Mouse (Mus musculus): ENCODE measurements around the gene Dvl1. TPM values are rescaled to one million over a fixed set of nuclear protein-coding genes. Genes with fewer than 3 reads are reported as not detected.

Dvl1 gene
- polyA plus RNA-seq, 1 experiment from 2014 or later: 10.6 TPM

DNA sequence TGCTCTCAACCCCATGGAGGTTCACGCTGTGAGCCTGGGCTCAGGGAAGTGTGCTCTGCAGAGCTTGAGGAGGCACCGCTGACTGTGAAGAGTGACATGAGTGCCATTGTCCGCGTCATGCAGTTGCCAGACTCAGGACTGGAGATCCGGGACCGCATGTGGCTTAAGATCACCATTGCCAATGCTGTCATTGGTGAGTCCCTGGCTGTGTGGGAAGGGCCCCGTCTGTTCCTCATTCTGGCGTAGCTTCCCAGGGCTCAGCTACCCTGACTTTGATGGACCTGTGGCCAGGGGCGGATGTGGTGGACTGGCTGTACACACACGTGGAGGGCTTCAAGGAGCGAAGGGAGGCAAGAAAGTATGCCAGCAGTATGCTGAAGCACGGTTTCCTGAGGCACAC, 8.9 kb downstream of the Dvl1 start:
- 92% methylated on average over 12 of the region's 12 CpGs for WGBS
- Histone ChIP-seq H3K4me3 (no peak overlapping the region), H3K4me2 (replicated peaks) (no peak overlapping the region), H3K36me3 (peaks cover 63% of the 10 kb centered on the region), H3K27me3 (no peaks in the 10 kb centered on the region), H3K27ac (replicated peaks) (no peak overlapping the region), H3K4me1 (no peaks in the 10 kb centered on the region), H3K9me3 (no peaks in the 10 kb centered on the region), H3K9ac (replicated peaks) (no peak overlapping the region)
- no peak for ATAC-seq (replicated peaks)

DNA sequence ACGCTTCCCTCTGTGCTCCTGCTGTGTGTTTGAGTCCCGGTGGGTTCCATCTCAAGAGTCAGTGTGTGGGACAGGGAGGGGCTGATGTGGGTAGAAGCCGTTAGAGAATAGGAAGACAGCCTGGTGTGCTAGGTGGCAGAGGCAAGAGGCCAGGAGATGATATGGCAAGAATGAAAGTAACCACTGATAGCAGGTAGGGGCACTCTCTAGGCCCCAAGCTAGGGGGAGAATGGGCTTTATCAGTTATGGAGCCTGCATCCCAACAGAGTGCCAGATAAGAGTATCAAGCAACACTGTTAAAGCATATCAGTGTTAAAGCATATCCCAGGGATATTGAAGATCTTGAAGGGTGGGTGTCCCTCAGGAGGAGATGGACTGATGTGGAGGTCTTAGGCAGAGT, 9.7 kb downstream of the Dvl1 start:
- no peaks in the 10 kb centered on the region for H3K9me3 ChIP-seq
- H3K4me3 ChIP-seq: no peak overlapping the region
- peaks cover 70% of the 10 kb centered on the region for H3K36me3 ChIP-seq
- no peak overlapping the region for H3K27ac ChIP-seq (replicated peaks)
- no peak overlapping the region for H3K4me2 ChIP-seq (replicated peaks)
- H3K4me1 ChIP-seq: no peaks in the 10 kb centered on the region
- H3K27me3 ChIP-seq: no peaks in the 10 kb centered on the region
- H3K9ac ChIP-seq (replicated peaks): no peak overlapping the region
- 78% methylated on average over 3 of the region's 3 CpGs for whole genome bisulfite sequencing
- ATAC-seq (replicated peaks): no peak

DNA sequence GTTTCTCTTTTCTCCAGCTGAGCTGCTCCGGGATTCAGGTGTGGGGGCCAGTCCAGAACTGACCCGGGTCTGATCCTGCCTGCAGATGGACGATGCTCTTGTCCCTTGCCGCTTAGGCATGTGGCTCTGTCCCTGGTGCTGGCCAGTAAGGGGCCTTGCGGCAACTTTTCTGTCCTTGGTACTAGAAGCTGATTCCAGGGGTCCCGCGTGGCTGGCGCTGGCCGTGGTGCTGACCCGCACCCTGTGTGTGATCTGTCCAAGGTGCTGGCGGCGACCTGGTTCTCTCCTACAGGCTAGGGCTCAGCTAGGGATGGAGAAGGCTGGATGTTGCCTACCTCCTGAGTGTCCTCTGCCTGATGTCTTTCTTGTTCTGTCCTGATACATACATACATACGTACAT, 12.1 kb downstream of the Dvl1 start:
- WGBS: 33% methylated on average over 13 of the region's 13 CpGs
- H3K9ac ChIP-seq (replicated peaks): no peak overlapping the region
- peaks cover 65% of the 10 kb centered on the region for H3K36me3 ChIP-seq

DNA sequence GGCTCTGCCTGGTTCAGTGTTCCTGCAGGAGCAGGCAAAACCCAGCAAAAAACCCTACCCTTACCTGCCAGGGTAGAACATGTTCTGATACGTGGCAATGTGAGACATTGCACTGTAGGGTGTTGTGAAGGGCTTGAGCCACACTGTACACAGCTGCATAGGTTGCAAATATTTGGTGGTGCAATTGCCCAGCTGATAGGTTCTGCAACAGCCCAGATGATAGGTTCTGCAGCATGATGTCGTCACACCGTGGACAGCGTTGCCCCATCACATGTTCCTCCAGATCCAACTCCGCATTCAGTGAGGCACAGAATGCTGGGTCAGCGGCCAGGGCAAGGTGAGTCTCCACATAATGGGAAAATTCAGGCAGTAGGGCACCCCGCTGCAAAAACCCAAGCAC, 14.6 kb downstream of the Dvl1 start:
- H3K4me1 ChIP-seq: no peaks in the 10 kb centered on the region
- ATAC-seq (replicated peaks): no peak
- WGBS: 92% methylated on average over 7 of the region's 7 CpGs
- no peak overlapping the region for H3K4me3 ChIP-seq
- no peaks in the 10 kb centered on the region for H3K9me3 ChIP-seq
- H3K27ac ChIP-seq (replicated peaks): no peak overlapping the region
- peaks cover 63% of the 10 kb centered on the region for H3K36me3 ChIP-seq
- H3K9ac ChIP-seq (replicated peaks): no peak overlapping the region
- no peaks in the 10 kb centered on the region for H3K27me3 ChIP-seq
- H3K4me2 ChIP-seq (replicated peaks): no peak overlapping the region

More for the DNA sequence above, 12.1 kb downstream of the Dvl1 start:
- no peak overlapping the region for H3K4me2 ChIP-seq (replicated peaks)
- no peaks in the 10 kb centered on the region for H3K4me1 ChIP-seq
- no peaks in the 10 kb centered on the region for H3K9me3 ChIP-seq
- no peak for ATAC-seq (replicated peaks)
- no peak overlapping the region for H3K27ac ChIP-seq (replicated peaks)
- no peaks in the 10 kb centered on the region for H3K27me3 ChIP-seq
- H3K4me3 ChIP-seq: no peak overlapping the region

DNA sequence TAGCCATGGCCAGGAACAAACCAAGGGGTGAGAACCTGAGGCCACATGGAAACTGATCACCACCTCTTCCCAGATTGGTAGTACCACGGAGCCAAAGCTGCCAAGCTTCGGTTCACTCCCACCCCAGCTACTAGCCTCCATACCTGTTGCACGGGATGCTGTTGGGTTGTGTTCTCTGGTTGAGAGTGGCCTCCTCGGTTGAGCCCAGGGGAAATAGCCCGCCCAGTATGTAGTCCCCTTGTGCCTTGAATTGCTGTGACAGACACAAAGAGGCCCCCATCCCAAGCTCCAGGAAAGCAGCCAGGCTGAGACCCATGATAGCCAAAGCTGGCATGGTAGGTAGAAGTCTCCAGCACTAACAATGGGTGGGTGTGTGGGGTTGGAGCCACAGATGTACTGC, 15.8 kb downstream of the Dvl1 start, which contains the start of gene Tas1r3:
Tas1r3 (minus strand) TSS at position 362 of the 400 bp plus-strand sequence.
- Histone ChIP-seq H3K4me1 (no peaks in the 10 kb centered on the region), H3K36me3 (peaks cover 57% of the 10 kb centered on the region), H3K27ac (replicated peaks) (no peak within 1 kb of the TSS), H3K4me3 (no peak within 1 kb of the TSS), H3K9ac (replicated peaks) (no peak within 1 kb of the TSS), H3K4me2 (replicated peaks) (no peak within 1 kb of the TSS), H3K9me3 (no peaks in the 10 kb centered on the region), H3K27me3 (no peaks in the 10 kb centered on the region)
- no peak for ATAC-seq (replicated peaks)
- 76% methylated on average over 5 of the region's 5 CpGs for WGBS

DNA sequence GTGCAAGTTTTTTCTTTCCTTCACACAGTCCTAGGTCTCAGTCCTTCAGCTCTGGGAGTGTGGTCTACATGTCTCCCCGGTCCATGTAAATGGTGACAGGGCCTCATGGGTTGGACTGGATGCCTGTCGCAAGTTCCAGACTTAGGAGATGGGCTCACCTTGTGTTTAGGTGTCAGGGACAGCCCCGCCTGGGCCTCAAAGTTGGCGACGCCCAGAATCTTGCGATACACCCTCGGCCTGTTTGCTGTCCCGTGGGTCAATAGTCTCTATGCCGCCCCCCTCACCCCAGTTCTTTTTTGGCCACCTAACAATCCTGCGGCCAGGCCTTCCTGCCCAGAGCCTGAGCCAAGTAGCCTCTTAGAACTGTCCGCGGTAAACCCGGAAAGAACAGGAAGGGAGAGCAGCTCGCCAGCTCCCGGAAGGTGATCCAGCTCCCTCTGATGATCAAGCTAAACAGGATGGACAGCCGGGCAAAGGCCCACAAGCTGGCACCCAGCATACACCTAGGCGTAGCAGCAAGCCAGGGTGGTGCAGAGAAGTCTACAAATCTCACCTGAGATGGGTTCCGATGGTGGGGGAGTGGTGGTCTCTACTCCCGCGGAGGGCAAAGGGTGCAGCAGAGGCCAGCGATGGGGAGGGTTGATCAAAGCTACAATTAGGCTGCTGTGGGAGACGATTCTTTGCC, 21.6 kb downstream of the Dvl1 start:
- Histone ChIP-seq H3K9me3 (no peaks in the 10 kb centered on the region), H3K27me3 (no peaks in the 10 kb centered on the region), H3K4me3 (peak overlapping the region; percentile 65), H3K4me2 (replicated peaks) (peak overlapping the region; percentile 98), H3K4me1 (peaks cover 26% of the 10 kb centered on the region), H3K27ac (replicated peaks) (0 out of 2 replicates have a peak overlapping the region, but pooled peaks have one; percentile 71), H3K36me3 (peaks cover 33% of the 10 kb centered on the region), H3K9ac (replicated peaks) (peak overlapping the region; percentile 87)
- 12% methylated on average over 22 of the region's 22 CpGs for WGBS
- ATAC-seq (replicated peaks): peak; percentile 2; the same call in 1 of the 2 replicates

DNA sequence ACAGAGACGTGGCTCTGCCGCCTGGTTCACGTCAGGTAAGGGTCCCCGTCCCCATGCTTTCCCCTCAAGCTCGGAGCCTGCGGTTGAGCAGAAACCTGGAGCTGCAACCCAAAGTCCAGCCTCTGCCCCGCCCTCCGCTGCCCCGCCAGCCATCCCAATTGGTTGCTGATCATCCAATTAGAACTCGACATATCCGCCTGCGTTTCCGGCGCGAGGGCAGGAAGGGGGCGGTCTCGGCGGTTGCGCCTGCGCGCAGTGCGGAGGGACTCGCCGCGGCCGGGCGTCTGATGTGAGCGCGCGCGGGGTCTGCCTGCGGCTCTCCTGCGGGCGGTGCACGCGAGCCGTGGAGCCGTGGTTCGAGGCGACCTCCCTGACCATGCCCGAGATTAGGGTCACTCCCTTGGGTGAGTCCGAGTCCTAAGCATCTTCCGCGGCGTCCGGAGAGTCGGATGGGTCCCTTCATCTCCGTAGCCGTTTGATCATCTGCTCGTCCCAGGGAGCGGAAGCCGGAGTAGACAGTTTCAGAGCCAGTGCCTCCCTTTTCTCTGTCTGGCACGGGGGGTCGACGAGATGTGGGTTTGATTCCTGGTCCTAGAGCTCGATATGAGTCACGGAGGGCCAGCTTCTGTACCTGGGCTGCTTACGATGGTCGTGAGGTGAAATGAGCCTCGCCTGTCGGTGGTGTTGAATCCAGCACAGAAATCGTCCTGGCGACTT, 22.3 kb downstream of the Dvl1 start, which contains the start of the genes Cptp and Ints11:
Cptp (minus strand) TSS at position 124 of the 717 bp plus-strand sequence.
Ints11 (plus strand) TSS at position 230 of the 717 bp plus-strand sequence.
- H3K36me3 ChIP-seq: peaks cover 40% of the 10 kb centered on the region
- H3K4me1 ChIP-seq: peaks cover 26% of the 10 kb centered on the region
- H3K27ac ChIP-seq (replicated peaks): peak within 1 kb of the TSS; percentile 71
- peak; percentile 96 for ATAC-seq (replicated peaks)
- no peaks in the 10 kb centered on the region for H3K9me3 ChIP-seq
- H3K9ac ChIP-seq (replicated peaks): peak within 1 kb of the TSS; percentile 87
- peak within 1 kb of the TSS; percentile 98 for H3K4me2 ChIP-seq (replicated peaks)
- H3K27me3 ChIP-seq: no peaks in the 10 kb centered on the region
- under 1% methylated on average over 62 of the region's 63 CpGs for WGBS
- H3K4me3 ChIP-seq: peak within 1 kb of the TSS; percentile 65

DNA sequence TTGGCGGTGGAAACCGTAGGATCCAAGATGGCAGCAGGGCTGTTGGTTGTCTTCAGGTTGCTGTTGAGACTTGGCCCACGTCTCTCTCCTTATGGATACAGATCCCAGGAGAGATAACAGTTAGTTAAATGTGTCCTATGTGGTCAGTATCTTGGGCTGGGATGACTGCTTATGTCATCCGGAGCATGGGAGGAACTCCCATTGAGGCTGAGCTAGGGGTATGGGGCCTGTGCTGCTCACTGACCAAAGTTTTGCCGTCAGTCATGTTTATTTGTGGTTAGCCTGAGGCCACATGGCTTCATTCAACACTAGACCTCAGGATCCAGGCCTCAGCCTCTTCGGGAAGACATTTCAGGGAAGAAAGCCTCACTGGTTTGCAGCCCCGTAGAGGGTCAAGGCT, 24.2 kb downstream of the Dvl1 start:
- 95% methylated on average over 7 of the region's 7 CpGs for WGBS
- Histone ChIP-seq H3K4me1 (peaks cover 26% of the 10 kb centered on the region), H3K9ac (replicated peaks) (no peak overlapping the region), H3K27ac (replicated peaks) (no peak overlapping the region), H3K27me3 (no peaks in the 10 kb centered on the region), H3K4me3 (no peak overlapping the region), H3K4me2 (replicated peaks) (no peak overlapping the region), H3K36me3 (peaks cover 41% of the 10 kb centered on the region), H3K9me3 (no peaks in the 10 kb centered on the region)
- ATAC-seq (replicated peaks): no peak

DNA sequence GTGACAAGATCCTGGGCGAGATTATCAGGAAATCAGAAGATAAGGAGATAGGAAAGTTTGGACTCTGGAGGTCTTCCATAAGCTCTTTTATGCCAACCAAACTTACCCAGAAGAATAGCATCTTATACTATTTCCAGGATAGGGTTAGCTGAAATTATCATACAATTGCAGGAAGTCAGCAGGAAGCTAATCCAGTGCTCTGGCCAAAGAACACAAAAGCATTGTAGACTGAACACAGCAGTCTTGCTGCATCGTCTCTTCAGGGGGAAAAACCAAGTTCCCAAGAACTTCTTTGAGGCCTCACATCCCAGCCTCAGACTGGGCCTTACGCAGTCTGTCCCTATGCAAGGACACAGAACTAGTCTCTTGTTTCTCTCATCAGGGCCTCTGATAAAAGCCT, 36.4 kb downstream of the Dvl1 start:
- H3K9ac ChIP-seq (replicated peaks): no peak overlapping the region
- no peak overlapping the region for H3K4me2 ChIP-seq (replicated peaks)
- H3K4me1 ChIP-seq: no peaks in the 10 kb centered on the region
- no peak overlapping the region for H3K4me3 ChIP-seq
- H3K27ac ChIP-seq (replicated peaks): no peak overlapping the region
- H3K9me3 ChIP-seq: no peaks in the 10 kb centered on the region
- 79% methylated on average over 3 of the region's 3 CpGs for WGBS
- H3K27me3 ChIP-seq: no peaks in the 10 kb centered on the region
- ATAC-seq (replicated peaks): no peak
- peaks cover 43% of the 10 kb centered on the region for H3K36me3 ChIP-seq

DNA sequence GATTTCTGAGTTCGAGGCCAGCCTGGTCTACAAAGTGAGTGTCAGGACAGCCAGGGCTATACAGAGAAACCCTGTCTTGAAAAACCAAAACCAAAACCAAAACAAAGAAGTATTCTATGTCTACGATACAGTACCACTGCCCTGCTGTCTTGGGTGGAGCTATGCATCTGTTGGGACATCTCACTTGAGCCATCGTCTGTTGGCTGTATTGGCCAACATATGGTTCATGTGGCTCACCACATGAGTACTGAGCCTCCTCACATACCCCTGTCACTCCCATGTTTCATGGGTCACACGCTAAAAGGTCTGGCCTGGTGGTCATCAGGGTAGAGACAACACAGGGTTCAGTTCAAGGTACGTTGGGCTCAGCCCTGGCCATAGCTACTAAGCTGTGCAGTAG, 39.1 kb downstream of the Dvl1 start:
- WGBS: 93% methylated on average over 5 of the region's 5 CpGs
- peaks cover 58% of the 10 kb centered on the region for H3K36me3 ChIP-seq
- H3K9ac ChIP-seq (replicated peaks): no peak overlapping the region

DNA sequence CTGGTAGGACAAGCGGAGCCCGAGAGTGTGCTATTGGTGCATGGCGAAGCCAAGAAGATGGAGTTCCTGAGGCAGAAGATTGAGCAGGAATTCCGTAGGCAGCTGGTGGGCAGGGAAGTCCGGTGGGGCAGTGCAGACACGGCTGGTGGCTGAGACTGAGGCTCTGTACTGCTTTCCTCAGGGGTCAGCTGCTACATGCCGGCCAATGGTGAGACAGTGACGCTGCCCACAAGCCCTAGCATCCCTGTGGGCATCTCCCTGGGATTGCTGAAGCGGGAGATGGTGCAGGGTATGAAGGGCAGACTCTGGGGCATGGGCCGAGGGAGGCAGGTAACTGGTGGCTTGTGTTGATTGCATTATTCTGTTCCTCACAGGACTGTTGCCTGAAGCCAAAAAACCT, 40.5 kb downstream of the Dvl1 start:
- no peaks in the 10 kb centered on the region for H3K27me3 ChIP-seq
- no peak overlapping the region for H3K4me2 ChIP-seq (replicated peaks)
- 89% methylated on average over 10 of the region's 10 CpGs for WGBS
- peaks cover 58% of the 10 kb centered on the region for H3K36me3 ChIP-seq
- H3K9me3 ChIP-seq: no peaks in the 10 kb centered on the region
- H3K9ac ChIP-seq (replicated peaks): no peak overlapping the region
- H3K4me1 ChIP-seq: peaks cover 18% of the 10 kb centered on the region
- H3K27ac ChIP-seq (replicated peaks): no peak overlapping the region
- H3K4me3 ChIP-seq: no peak overlapping the region
- no peak for ATAC-seq (replicated peaks)

More for the DNA sequence above, 39.1 kb downstream of the Dvl1 start:
- no peak overlapping the region for H3K27ac ChIP-seq (replicated peaks)
- no peaks in the 10 kb centered on the region for H3K27me3 ChIP-seq
- peaks cover 18% of the 10 kb centered on the region for H3K4me1 ChIP-seq
- ATAC-seq (replicated peaks): no peak
- H3K4me2 ChIP-seq (replicated peaks): no peak overlapping the region
- no peaks in the 10 kb centered on the region for H3K9me3 ChIP-seq
- H3K4me3 ChIP-seq: no peak overlapping the region

DNA sequence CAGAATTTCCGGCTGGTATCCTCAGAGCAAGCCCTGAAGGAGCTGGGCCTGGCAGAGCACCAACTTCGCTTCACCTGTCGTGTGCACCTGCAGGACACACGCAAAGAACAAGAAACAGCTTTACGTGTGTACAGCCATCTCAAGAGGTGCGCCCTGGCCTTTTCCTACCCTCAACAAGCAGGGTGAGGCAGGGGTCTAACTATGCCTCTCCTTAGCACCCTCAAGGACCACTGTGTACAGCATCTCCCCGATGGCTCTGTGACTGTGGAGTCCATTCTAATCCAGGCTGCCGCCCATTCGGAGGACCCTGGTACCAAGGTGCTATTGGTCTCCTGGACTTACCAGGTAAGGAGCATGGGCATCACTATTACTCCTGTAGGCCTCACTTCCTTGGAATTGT, 41.0 kb downstream of the Dvl1 start:
- Histone ChIP-seq H3K4me1 (peaks cover 23% of the 10 kb centered on the region), H3K36me3 (peaks cover 58% of the 10 kb centered on the region), H3K9ac (replicated peaks) (no peak overlapping the region), H3K27me3 (no peaks in the 10 kb centered on the region), H3K27ac (replicated peaks) (no peak overlapping the region), H3K4me2 (replicated peaks) (no peak overlapping the region), H3K4me3 (no peak overlapping the region), H3K9me3 (no peaks in the 10 kb centered on the region)
- 92% methylated on average over 9 of the region's 9 CpGs for WGBS
- no peak for ATAC-seq (replicated peaks)
